Mouse (Mus musculus) stomach, adult 2 months (tissue): Measurements from ENCODE around the gene Rab34. TPM values are rescaled to one million over a fixed set of nuclear protein-coding genes. Genes with fewer than 3 reads are reported as not detected.

Source experiments
- polyA plus RNA-seq: library from polyadenylated mRNA; depleted of rRNA; stranded (reverse); fragments of >200 nt; gene quantifications from 2 replicates; pipeline ENCODE4 v1.2.3, GENCODE M21; 2012; rRNA removed

The Rab34 gene
- polyA plus RNA-seq, result 17.3 and 32.5 TPM in 2 replicates

DNA sequence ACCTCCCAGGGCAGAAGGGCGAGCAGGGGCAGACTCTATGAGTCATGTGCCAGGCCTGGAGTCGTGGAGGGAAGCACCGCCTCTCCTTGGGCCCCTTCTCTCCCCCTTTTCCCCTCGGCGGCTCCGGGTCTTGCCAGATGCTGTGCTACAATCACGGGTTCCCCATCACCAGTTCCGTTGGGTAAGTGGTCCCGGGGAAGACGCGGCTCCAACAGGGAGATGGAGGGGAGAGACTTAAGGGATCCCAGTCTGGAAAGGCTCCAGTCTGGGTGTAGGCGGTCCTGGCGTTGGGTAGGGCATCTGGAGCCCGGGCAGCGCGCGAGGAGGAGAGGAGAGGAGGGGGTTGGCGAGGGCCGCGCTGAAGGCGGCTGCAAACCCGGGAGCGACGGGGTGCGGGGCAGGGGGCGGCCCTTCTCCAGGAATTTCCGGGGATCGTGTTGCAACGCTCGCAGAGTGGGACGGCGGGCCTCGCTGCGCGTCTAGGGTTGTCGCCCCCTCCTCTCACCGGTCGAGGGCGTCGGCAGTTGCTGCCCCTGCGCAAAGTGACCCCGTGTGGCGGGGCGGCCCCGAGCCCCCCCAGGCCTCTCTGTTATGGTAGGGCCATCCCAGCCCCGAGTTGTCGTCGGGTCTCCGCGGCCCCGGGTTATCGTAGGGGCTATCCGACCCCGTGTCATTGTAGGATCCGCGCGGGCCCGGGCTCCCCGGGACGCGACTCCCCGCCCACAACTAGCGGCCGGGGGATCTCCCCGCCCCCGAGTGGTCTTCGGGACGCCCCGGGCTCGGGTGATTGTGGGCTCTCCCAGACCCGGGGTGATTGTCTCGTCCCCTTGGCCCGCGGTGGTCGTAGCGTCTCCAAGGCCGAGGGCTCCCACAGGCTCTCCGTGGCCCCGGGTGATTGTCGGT is at the start of gene Rab34:
Gene Rab34 (plus strand): TSS at position 100 of the 903 bp plus-strand sequence.

DNA sequence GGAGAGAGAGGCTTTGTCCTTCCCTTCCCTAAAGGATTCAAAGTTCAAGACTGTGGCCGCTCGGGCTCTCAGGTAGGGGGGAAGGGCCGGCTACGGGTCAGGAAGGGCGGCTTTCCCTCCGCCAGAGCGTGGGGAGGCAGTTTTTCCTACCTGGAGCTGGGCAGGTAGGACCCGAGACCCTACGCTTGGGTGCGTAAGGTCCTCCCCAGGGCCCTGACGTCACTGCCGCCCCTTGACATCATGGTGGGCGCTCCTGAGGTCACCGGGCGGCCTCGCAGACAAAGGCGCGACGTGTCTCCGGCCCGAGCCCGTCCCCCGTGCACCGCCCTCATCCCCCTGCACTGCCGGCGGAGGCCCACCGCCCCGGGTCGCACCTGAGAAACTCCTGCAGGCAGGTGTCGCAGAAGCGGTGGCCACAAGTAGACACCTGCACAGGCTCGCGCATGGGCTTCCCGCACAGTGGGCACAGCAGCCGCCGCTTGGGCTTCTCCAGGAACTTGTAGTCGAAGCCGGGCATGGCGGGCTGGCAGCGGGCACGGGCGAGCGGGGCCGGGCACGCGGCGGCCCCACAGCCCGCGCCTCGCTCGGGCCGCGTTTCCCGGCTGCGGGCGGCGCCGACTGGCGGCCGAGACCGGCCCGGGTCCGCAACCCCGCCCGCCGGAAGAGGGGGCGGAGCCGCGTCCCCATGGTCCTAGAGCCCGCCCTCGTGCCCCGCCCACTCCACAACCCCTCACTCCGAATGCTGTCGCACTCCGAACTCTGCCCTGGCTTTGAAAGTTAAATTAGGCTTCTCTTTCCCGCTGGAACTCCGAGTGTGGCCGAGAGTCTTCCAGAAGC is 23.1 kb upstream of the Rab34 start, which contains the start of gene Traf4:
Gene Traf4 (minus strand): TSS at position 666 of the 837 bp plus-strand sequence.

DNA sequence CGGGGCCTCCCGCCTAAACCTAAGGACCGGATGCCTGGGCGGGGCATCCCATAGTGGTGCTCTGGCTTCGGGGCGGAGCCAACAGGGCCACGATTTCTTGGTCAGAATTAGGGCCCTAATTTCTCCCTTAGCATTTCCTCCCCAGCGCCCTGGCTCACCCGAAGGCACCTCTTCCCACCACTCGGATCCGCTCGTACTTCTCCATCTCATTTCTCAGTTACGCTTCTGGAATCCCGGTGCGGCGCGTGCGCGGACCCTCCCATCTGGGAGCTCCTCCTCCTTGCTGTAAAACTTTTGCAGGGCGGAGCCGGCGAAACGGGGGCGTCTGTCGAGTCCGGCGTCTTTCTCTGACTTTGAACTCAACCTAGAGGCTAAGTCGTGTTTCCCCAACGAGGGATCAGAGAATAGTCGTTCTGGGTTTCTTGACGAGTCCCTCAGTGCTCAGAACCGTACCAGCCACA is 11.8 kb upstream of the Rab34 start, which contains the start of the genes Nek8 and Tlcd1:
Gene Nek8 (minus strand): TSS at position 274 of the 461 bp plus-strand sequence.
Gene Tlcd1 (plus strand): TSS at position 310 of the 461 bp plus-strand sequence.

DNA sequence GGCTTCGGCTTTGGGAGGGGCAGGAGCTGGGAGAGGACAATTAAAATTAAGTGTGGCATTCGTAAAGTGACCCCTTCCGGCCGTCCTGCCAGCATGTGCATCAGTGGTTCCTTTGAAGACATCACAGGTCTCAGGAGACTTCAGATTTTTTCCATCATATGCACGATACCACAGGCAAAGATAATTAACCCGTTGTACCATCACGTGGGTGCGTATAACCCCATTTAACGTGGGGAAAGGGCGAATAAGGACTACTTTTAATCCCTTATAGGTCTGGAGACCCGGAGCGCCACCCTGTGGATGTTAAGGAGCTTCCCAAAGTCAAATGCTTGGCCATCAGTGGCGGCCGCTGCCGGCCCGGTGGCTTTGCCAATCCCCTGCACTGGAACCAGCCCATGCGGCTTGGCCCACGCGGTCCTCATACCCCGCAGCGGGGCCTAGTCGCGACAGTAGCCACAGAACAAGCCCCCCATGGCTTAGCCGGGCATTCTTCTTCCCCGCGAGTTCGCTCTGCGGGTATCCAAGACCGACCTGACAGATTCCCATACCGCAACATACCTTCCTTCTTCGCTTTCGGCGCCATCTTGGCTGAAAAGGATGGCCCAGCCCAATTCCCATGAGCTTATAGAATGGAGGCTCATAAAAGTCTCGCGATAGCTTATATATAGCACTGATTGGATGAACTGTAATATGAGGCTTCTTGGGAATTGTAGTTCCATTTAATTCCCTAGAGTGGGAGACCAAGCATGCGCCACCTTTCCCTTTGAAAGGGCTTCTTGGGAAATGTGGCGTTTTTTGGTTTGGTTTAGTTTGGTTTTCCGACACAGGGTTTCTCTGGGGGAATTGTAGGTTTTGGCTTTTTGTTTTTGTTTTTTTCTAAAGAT is 5.0 kb upstream of the Rab34 start, which contains the start of gene Rpl23a:
Gene Rpl23a (minus strand): TSS at position 624 of the 884 bp plus-strand sequence.

DNA sequence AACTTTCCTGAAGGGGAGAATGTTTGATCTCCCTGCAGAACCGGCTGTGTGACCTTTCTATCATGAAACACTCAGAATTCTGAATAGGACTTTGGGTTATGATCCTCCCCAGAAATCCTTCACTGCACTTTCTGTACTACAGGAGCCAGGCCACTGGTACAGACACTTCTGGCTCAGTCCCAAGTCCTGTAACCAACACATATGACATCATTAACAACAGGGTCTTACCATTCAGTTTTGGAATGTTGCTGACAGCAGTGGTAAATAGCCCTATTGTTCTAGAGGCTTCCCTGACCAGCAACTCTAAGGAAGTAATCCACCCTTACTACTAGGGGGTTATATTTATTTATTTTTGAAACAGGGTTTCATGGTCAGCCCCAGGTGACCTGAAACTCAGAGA is 4.9 kb downstream of the Rab34 start, which contains the start of gene Proca1:
Gene Proca1 (plus strand): TSS at position 280 of the 400 bp plus-strand sequence.

Other genes starting within 250 kb of the Rab34 start
- 16.2 and 19.2 TPM in 2 replicates for gene Phf12, start 205.7 kb upstream of the Rab34 start, polyA plus RNA-seq
- 3.2 and 5.0 TPM in 2 replicates for gene Dhrs13, start 156.2 kb upstream of the Rab34 start, polyA plus RNA-seq
- gene Flot2, start 150.5 kb upstream of the Rab34 start, polyA plus RNA-seq, result 24.7 and 30.1 TPM in 2 replicates
- 13.7 and 15.4 TPM in 2 replicates for gene Eral1, start 108.0 kb upstream of the Rab34 start, polyA plus RNA-seq
- gene Fam222b, start 93.8 kb upstream of the Rab34 start, polyA plus RNA-seq, result 8.2 and 9.1 TPM in 2 replicates
- gene Traf4, start 22.8 kb upstream of the Rab34 start, polyA plus RNA-seq, result 56.3 and 88.1 TPM in 2 replicates
- gene Nek8, start 11.8 kb upstream of the Rab34 start, polyA plus RNA-seq, result 6.4 and 6.5 TPM in 2 replicates
- gene Tlcd1, start 11.7 kb upstream of the Rab34 start, polyA plus RNA-seq, result 23.7 and 47.3 TPM in 2 replicates
- 14.0 and 21.6 TPM in 2 replicates for gene Rpl23a, start 4.8 kb upstream of the Rab34 start, polyA plus RNA-seq
- 0.09 and 0.15 TPM in 2 replicates for gene Proca1, start 5.0 kb downstream of the Rab34 start, polyA plus RNA-seq
- gene Sdf2, start 57.3 kb downstream of the Rab34 start, polyA plus RNA-seq, result 49.4 and 60.2 TPM in 2 replicates
- 14.7 and 15.7 TPM in 2 replicates for gene Supt6, start 57.6 kb downstream of the Rab34 start, polyA plus RNA-seq
- gene 2610507B11Rik, start 73.3 kb downstream of the Rab34 start, polyA plus RNA-seq, result 46.4 and 52.0 TPM in 2 replicates
- 0.06 TPM in 2 replicates for gene BC030499, start 102.4 kb downstream of the Rab34 start, polyA plus RNA-seq
- gene Spag5, start 113.1 kb downstream of the Rab34 start, polyA plus RNA-seq, result 2.4 and 4.1 TPM in 2 replicates
- gene Aldoc, start 134.5 kb downstream of the Rab34 start, polyA plus RNA-seq, result 5.7 and 6.7 TPM in 2 replicates
- 35.8 and 40.6 TPM in 2 replicates for gene Pigs, start 140.0 kb downstream of the Rab34 start, polyA plus RNA-seq
- 13.9 and 17.0 TPM in 2 replicates for gene Unc119, start 155.1 kb downstream of the Rab34 start, polyA plus RNA-seq
- 1.5 and 1.9 TPM in 2 replicates for gene Foxn1, start 198.1 kb downstream of the Rab34 start, polyA plus RNA-seq
- gene Slc13a2, start 233.8 kb downstream of the Rab34 start, polyA plus RNA-seq, result 0.03 TPM in 2 replicates